Mouse (Mus musculus): ENCODE data around the gene Depp1.

GRCm38 (mm10) chr6:116679563-116680288 is 29.3 kb downstream of the Depp1 start:
- TF ChIP-seq CTCF (IDR thresholded peaks at IDR 0.05; ENCODE audit: low read depth, low read length) (no peak), POLR2A (IDR thresholded peaks at IDR 0.05; ENCODE audit: insufficient read depth, low read length) (no peak)

All from ES-Bruce4 (cell line).